Mouse (Mus musculus): ENCODE results near the gene Olfr618.

- TF ChIP-seq CTCF (IDR thresholded peaks at IDR 0.05; ENCODE audit: low read depth), result no peak
- TF ChIP-seq EP300 (IDR thresholded peaks at IDR 0.05; ENCODE audit: low read depth), result no peak
Observed at GRCm38 (mm10) chr7:103636795-103637194, 46.9 kb downstream of the Olfr618 start.

All from heart, postnatal 0 days (tissue).